ENCODE assay signal across 1 mouse cellular context in the genomic region with DNA sequence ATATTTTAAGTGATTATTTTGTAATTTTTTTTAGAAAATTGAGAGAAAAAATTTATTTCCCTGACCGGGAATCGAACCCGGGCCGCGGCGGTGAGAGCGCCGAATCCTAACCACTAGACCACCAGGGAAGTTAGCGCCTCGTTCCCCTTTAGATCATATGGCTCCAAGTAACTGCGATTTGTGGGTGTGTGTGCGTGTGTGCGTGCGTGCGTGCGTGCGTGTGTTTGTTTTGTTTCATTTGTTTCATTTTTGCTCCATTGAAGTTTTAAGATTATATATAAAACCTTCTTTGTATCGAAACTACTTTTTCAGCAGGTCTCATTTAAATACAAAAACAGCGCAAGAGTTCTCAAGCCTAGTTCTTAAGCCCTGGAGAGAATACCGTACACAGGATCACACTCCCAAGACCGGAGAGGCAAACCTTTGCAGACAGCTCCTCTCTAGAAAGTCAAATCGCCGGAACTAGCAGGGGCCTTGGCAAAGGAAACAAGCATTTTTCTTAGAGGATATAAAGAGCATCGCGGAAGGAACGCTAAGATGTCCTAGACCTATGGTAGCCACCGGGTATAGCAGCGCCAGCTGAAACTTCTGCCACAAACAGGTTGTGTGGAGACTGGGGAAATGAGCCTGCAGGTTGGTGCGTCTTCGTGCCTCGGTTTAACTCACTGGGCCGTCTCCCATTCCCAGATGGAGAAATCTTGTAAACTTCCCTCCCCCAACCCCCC.
TF ChIP-seq lines count a peak whose summit lies in the region.

No protein-coding gene starts in this region.

TF ChIP-seq in CH12.LX, 34 proteins besides CTCF, POLR2A, EP300 and RAD21:
- TF ChIP-seq MEF2A (IDR thresholded peaks at IDR 0.05; ENCODE audit: borderline replicate concordance, low read depth, low read length), result no peak
- no peak for TF ChIP-seq SMC3 (IDR thresholded peaks at IDR 0.05; ENCODE audit: low read depth, low read length)
- TF ChIP-seq MAX (IDR thresholded peaks at IDR 0.05; ENCODE audit: low read length), result no peak
- TF ChIP-seq NELFE (IDR thresholded peaks at IDR 0.05; ENCODE audit: low read depth, low read length), result no peak
- no peak for TF ChIP-seq HCFC1 (IDR thresholded peaks at IDR 0.05; ENCODE audit: low read depth, low read length)
- TF ChIP-seq GABPA (IDR thresholded peaks at IDR 0.05; ENCODE audit: insufficient replicate concordance, low read depth, low read length), result no peak
- no peak for TF ChIP-seq CHD1 (IDR thresholded peaks at IDR 0.05; ENCODE audit: low read depth, low read length)
- TF ChIP-seq KAT2A (IDR thresholded peaks at IDR 0.05; ENCODE audit: insufficient replicate concordance, low read length), result peak; percentile 53; the same call in 1 of the 2 replicates
- no peak for TF ChIP-seq ZC3H11A (IDR thresholded peaks at IDR 0.05; ENCODE audit: low read depth, low read length)
- TF ChIP-seq BHLHE40 (IDR thresholded peaks at IDR 0.05; ENCODE audit: low read depth, low read length), result peak; percentile 83
- no peak for TF ChIP-seq USF1 (IDR thresholded peaks at IDR 0.05; ENCODE audit: low read depth, low read length)
- peak; percentile 98 for TF ChIP-seq TBP (conservative IDR thresholded peaks at IDR 0.05; ENCODE audit: low read depth, low read length)
- TF ChIP-seq JUN (IDR thresholded peaks at IDR 0.05; ENCODE audit: insufficient read depth, low read depth, low read length), result no peak
- TF ChIP-seq ZMIZ1 (IDR thresholded peaks at IDR 0.05; ENCODE audit: low read depth, low read length), result no peak
- TF ChIP-seq SIN3A (IDR thresholded peaks at IDR 0.05; ENCODE audit: low read length), result no peak; the same call in 1 of the 2 replicates
- no peak for TF ChIP-seq RCOR1 (conservative IDR thresholded peaks at IDR 0.05; ENCODE audit: low read depth, low read length)
- no peak for TF ChIP-seq ZNF384 (IDR thresholded peaks at IDR 0.05; ENCODE audit: low read depth, low read length)
- peak; percentile 57 for TF ChIP-seq NRF1 (IDR thresholded peaks at IDR 0.05; ENCODE audit: low read depth, low read length)
- no peak for TF ChIP-seq ETS1 (conservative IDR thresholded peaks at IDR 0.05; ENCODE audit: low read depth, low read length)
- no peak for TF ChIP-seq PAX5 (IDR thresholded peaks at IDR 0.05; ENCODE audit: low read length)
- no peak for TF ChIP-seq JUND (conservative IDR thresholded peaks at IDR 0.05; ENCODE audit: low read depth, low read length)
- TF ChIP-seq TCF12 (IDR thresholded peaks at IDR 0.05; ENCODE audit: low read depth, low read length), result no peak
- TF ChIP-seq E2F4 (IDR thresholded peaks at IDR 0.05; ENCODE audit: insufficient replicate concordance, low read depth, low read length), result no peak
- no peak for TF ChIP-seq UBTF (IDR thresholded peaks at IDR 0.05; ENCODE audit: low read depth, low read length)
- TF ChIP-seq MAFK (IDR thresholded peaks at IDR 0.05; ENCODE audit: insufficient replicate concordance, low read length), result peak; percentile 93
- no peak for TF ChIP-seq MYC (IDR thresholded peaks at IDR 0.05; ENCODE audit: low read depth, low read length)
- TF ChIP-seq MXI1 (IDR thresholded peaks at IDR 0.05; ENCODE audit: low read depth, low read length), result no peak
- TF ChIP-seq MAZ (IDR thresholded peaks at IDR 0.05; ENCODE audit: low read depth, low read length), result no peak
- peak; percentile 90 for TF ChIP-seq ELF1 (IDR thresholded peaks at IDR 0.05; ENCODE audit: low read depth, low read length)
- no peak for TF ChIP-seq USF2 (conservative IDR thresholded peaks at IDR 0.05; ENCODE audit: low read depth, low read length)
